Mouse (Mus musculus) hindbrain, embryonic 10.5 days (tissue): ENCODE measurements at regions not wholly inside any gene's neighbourhood (a gene's known extent, or its start where the extent isn't known, plus 50 kb on each side); places are given as distances from the start of the nearest gene placed in this dataset.
A peak's percentile ranks its signal among the peaks of the same experiment; 100 is the strongest.

Source experiments
- DNase-seq: peaks from one replicate; pipeline ENCODE4 v3.0.0-alpha.2; 2017; ENCODE audit warnings: low spot score
- H3K27ac ChIP-seq: fragments of 300-500 bp; sonication (generic); 2 replicates; pipeline ENCODE4 v1.5.1; 2016; ENCODE audit warnings: mild to moderate bottlenecking, moderate library complexity
- H3K27me3 ChIP-seq: fragments of 300-500 bp; sonication (generic); 2 replicates; pipeline ENCODE4 v1.6.1; 2016; ENCODE audit warnings: mild to moderate bottlenecking; ENCODE audit not compliant: poor library complexity, insufficient read depth, severe bottlenecking
- H3K36me3 ChIP-seq: fragments of 300-500 bp; sonication (generic); 2 replicates; pipeline ENCODE4 v1.6.1; 2016; ENCODE audit warnings: mild to moderate bottlenecking, moderate library complexity
- H3K4me1 ChIP-seq: fragments of 300-500 bp; sonication (generic); replicated peaks from 2 replicates; pipeline ENCODE4 v1.6.1; 2016; ENCODE audit warnings: mild to moderate bottlenecking
- H3K4me3 ChIP-seq: fragments of 300-500 bp; sonication (generic); 2 replicates; pipeline ENCODE4 v1.5.1; 2016; ENCODE audit warnings: mild to moderate bottlenecking, moderate library complexity
- H3K9me3 ChIP-seq: fragments of 300-500 bp; sonication (generic); 2 replicates; pipeline ENCODE4 v1.6.1; 2016; ENCODE audit warnings: mild to moderate bottlenecking, moderate library complexity
- WGBS: fragments of 180-500 bp; shearing (Covaris S2); methylation state at CpG from one replicate; pipeline ENCODE4 v1.1.7; 2016; 5-methylcytosine and 5-hydroxymethylcytosine counted together

DNA sequence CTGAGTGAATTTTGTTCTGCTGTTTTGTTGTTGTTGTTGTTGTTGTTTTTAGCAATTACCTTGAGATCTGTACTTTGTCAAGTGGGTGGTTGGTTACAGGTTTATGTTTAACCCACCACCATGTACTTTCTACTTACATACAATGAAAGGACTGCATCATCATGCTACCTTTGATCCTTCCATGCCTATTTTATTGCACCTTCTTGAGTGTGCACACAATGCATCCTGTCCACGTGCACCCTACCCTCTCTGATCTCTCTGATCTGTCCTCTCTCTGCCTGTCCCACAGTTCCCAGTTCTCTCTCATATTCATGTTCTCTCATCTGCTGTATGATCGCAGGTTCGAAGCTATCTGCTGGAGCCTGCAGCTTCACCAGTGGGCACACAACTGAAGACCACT is 59.9 kb upstream of the Gas1 start:
- no peak overlapping the region for H3K4me3 ChIP-seq
- no peaks in the 10 kb centered on the region for H3K36me3 ChIP-seq
- no peaks in the 10 kb centered on the region for H3K27me3 ChIP-seq
- WGBS = 87% methylated on average over 3 of the region's 3 CpGs
- no peak overlapping the region for H3K27ac ChIP-seq
- 0 out of 2 replicates have a peak, but pooled peaks cover 3% of the 10 kb centered on the region for H3K9me3 ChIP-seq
- DNase-seq = no peak
- no peaks in the 10 kb centered on the region for H3K4me1 ChIP-seq

GRCm38 (mm10) chr13:60242447-60243109 is 65.4 kb upstream of the Gas1 start:
- Histone ChIP-seq H3K36me3 (no peaks in the 10 kb centered on the region), H3K4me3 (no peak overlapping the region), H3K27me3 (no peaks in the 10 kb centered on the region), H3K4me1 (peaks cover 15% of the 10 kb centered on the region), H3K9me3 (0 out of 2 replicates have a peak, but pooled peaks cover 3% of the 10 kb centered on the region), H3K27ac (peak overlapping the region; percentile 78)
- DNase-seq = peak; percentile 26
- WGBS = 62% methylated on average over 8 of the region's 8 CpGs

DNA sequence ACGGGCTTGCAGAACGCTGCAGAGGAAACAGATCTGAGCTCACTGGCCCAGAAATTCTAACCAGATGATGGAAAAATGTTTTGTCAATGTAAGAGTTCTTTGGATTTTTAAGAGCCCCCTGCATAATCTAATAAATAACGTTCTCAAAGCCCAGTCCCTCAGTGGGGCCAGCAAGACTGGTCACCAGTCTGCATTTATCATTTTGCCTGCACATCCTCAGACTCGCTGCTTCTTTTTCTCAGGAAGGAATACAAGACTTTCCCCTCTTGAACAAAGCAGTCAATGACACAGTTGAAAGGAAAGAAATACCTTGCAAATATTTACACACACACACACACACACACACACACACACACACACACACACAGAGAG is 65.9 kb upstream of the Gas1 start:
- WGBS = 70% methylated on average over 4 of the region's 4 CpGs
- DNase-seq = no peak
- Histone ChIP-seq H3K4me3 (no peak overlapping the region), H3K36me3 (no peaks in the 10 kb centered on the region), H3K27ac (peak overlapping the region; percentile 78), H3K4me1 (peaks cover 15% of the 10 kb centered on the region), H3K9me3 (0 out of 2 replicates have a peak, but pooled peaks cover 3% of the 10 kb centered on the region), H3K27me3 (no peaks in the 10 kb centered on the region)

GRCm38 (mm10) chr13:60255162-60255561 is 78.0 kb upstream of the Gas1 start:
- Histone ChIP-seq H3K4me1 (peaks cover 9% of the 10 kb centered on the region), H3K4me3 (no peak overlapping the region), H3K9me3 (no peaks in the 10 kb centered on the region), H3K27me3 (no peaks in the 10 kb centered on the region), H3K27ac (0 out of 2 replicates have a peak overlapping the region, but pooled peaks have one; percentile 54), H3K36me3 (no peaks in the 10 kb centered on the region)
- WGBS = 58% methylated on average over 7 of the region's 7 CpGs
- no peak for DNase-seq

DNA sequence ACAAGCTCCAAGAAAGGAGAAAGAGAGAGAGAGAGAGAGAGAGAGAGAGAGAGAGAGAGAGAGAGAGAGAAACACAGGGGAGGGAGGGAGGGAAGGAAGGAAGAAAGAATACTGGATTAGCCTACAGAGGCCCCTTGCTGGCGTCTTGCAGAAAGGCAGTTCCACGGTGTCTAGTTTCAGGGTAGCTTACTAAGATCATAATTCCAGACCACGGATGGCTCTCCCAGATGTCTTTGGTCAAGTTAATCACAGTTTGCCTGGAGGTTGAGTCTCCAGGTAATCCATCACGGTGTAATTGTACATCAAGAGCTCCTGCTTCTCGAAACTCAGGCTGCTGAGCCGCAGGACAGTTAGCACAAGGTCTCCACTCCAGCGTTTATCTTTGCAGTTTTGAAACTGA is 78.5 kb upstream of the Gas1 start:
- H3K9me3 ChIP-seq = no peaks in the 10 kb centered on the region
- no peaks in the 10 kb centered on the region for H3K36me3 ChIP-seq
- no peak overlapping the region for H3K4me3 ChIP-seq
- peaks cover 9% of the 10 kb centered on the region for H3K4me1 ChIP-seq
- 0 out of 2 replicates have a peak overlapping the region, but pooled peaks have one; percentile 54 for H3K27ac ChIP-seq
- no peak for DNase-seq
- 63% methylated on average over 7 of the region's 7 CpGs for WGBS
- H3K27me3 ChIP-seq = no peaks in the 10 kb centered on the region

- no peak overlapping the region for H3K27ac ChIP-seq
- 64% methylated on average over 8 of the region's 8 CpGs for WGBS
Measured at GRCm38 (mm10) chr13:60256997-60257396, 79.8 kb upstream of the Gas1 start.

DNA sequence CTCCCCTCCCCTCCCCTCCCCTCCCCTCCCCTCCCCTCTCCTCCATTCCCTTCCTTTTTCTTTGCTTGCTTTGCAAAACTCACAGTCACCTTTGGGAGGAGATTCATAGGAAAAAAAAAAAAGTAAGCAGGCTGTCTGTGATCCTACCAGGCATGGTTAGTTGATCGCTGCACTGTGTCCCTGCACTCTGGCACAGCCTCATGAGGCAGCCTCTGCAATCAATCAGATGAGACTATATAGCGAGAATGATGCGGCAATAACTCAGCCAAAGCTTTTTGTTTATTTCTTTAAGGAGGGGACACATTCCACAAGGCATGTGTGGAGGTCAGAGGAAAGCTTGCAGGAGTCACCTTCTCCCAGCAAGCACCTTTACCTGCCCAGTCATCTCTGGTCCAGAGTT is 80.7 kb upstream of the Gas1 start:
- H3K36me3 ChIP-seq = no peaks in the 10 kb centered on the region
- H3K9me3 ChIP-seq = no peaks in the 10 kb centered on the region
- no peak overlapping the region for H3K4me3 ChIP-seq
- 72% methylated on average over 3 of the region's 3 CpGs for WGBS
- no peak for DNase-seq
- peaks cover 9% of the 10 kb centered on the region for H3K4me1 ChIP-seq
- H3K27ac ChIP-seq = no peak overlapping the region
- no peaks in the 10 kb centered on the region for H3K27me3 ChIP-seq

More at GRCm38 (mm10) chr13:60256997-60257396, 79.8 kb upstream of the Gas1 start:
- no peak for DNase-seq
- no peak overlapping the region for H3K4me3 ChIP-seq
- H3K4me1 ChIP-seq = peaks cover 9% of the 10 kb centered on the region
- H3K36me3 ChIP-seq = no peaks in the 10 kb centered on the region
- no peaks in the 10 kb centered on the region for H3K27me3 ChIP-seq
- H3K9me3 ChIP-seq = no peaks in the 10 kb centered on the region

- Histone ChIP-seq H3K36me3 (no peaks in the 10 kb centered on the region), H3K9me3 (peaks cover 5% of the 10 kb centered on the region; the same call in 1 of the 2 replicates), H3K4me1 (peaks cover 10% of the 10 kb centered on the region; the same call in 1 of the 2 replicates), H3K4me3 (no peak overlapping the region), H3K27ac (no peak overlapping the region), H3K27me3 (no peaks in the 10 kb centered on the region)
- 90% methylated on average over 11 of the region's 11 CpGs for WGBS
- no peak for DNase-seq
Measured at GRCm38 (mm10) chr13:60262449-60263028, 85.4 kb upstream of the Gas1 start.

DNA sequence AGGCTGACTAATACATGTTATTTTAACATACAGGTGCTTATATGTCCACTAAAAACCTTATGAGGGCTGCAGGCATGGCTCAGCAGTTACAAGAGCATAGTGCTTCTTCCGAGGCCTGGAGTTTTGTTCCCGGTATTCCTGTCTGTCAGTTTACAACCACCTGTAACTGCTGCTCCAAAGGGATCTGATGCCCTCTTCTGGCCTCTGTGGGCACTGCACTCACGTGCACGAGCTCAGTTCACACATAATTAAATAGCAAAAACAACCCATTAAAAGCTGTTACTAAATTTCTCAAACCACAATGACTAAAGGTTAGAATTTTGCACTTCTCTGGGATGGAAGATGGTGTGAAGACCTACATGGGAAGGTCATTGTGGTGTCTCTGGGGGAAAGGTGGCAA is 87.3 kb upstream of the Gas1 start:
- H3K27me3 ChIP-seq = no peaks in the 10 kb centered on the region
- H3K4me1 ChIP-seq = peaks cover 15% of the 10 kb centered on the region; the same call in 1 of the 2 replicates
- no peak for DNase-seq
- 90% methylated on average over 4 of the region's 4 CpGs for WGBS
- H3K4me3 ChIP-seq = no peak overlapping the region
- peaks cover 5% of the 10 kb centered on the region; the same call in 1 of the 2 replicates for H3K9me3 ChIP-seq
- no peak overlapping the region for H3K27ac ChIP-seq
- H3K36me3 ChIP-seq = no peaks in the 10 kb centered on the region

DNA sequence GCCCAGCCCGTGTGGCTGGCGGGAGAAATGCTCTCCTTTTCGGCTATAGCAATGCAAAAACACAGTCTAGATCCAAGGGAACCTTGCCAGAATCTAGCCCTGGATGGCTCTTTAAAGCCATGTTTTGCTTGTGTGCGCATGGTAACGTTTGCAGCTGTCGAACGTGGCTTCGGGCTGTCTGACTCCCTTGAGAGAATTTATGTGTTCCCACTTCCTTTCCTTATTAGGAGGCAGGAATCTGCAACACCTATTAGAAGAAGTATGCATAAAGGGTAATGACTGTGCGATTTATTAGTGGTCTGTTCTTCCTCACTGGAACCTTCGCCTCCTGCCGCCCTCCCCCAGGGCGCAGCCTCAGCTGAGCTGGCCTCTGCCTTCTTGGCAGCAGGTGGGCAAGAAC is 90.4 kb upstream of the Gas1 start:
- H3K27ac ChIP-seq = no peak overlapping the region
- H3K27me3 ChIP-seq = no peaks in the 10 kb centered on the region
- peaks cover 5% of the 10 kb centered on the region; the same call in 1 of the 2 replicates for H3K9me3 ChIP-seq
- no peaks in the 10 kb centered on the region for H3K36me3 ChIP-seq
- 63% methylated on average over 12 of the region's 12 CpGs for WGBS
- DNase-seq = no peak
- no peak overlapping the region for H3K4me3 ChIP-seq
- H3K4me1 ChIP-seq = peaks cover 15% of the 10 kb centered on the region; the same call in 1 of the 2 replicates

- H3K9me3 ChIP-seq = peaks cover 5% of the 10 kb centered on the region; the same call in 1 of the 2 replicates
- DNase-seq = no peak
- WGBS = 79% methylated on average over 11 of the region's 11 CpGs
- H3K4me1 ChIP-seq = peaks cover 15% of the 10 kb centered on the region; the same call in 1 of the 2 replicates
- no peak overlapping the region for H3K27ac ChIP-seq
- H3K4me3 ChIP-seq = no peak overlapping the region
- no peaks in the 10 kb centered on the region for H3K36me3 ChIP-seq
- no peaks in the 10 kb centered on the region for H3K27me3 ChIP-seq
Measured at GRCm38 (mm10) chr13:60268256-60268655, 91.1 kb upstream of the Gas1 start.

DNA sequence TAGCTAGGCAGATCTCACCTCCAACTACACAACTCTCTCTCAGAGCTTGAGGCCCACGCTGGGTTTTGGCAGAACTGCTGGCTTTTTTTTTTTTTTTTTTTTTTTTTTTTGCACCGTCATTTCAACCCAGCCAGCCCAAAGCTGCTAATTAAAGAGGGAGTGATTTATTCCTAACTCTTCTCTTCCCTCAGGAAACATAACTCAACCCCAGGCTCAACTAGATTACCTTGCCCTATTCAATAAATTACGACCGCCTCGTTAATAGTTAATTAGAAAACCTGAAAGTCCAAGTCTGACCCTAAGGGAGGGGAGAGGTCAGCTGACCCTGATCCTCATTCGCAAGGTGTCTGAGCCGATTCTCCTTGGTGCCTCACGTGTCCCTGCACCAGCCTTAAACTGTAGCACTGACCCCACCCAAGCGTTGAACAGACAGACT is 92.3 kb upstream of the Gas1 start:
- Histone ChIP-seq H3K4me3 (no peak overlapping the region), H3K27me3 (no peaks in the 10 kb centered on the region), H3K27ac (no peak overlapping the region), H3K4me1 (peaks cover 15% of the 10 kb centered on the region; the same call in 1 of the 2 replicates), H3K9me3 (peaks cover 9% of the 10 kb centered on the region; the same call in 1 of the 2 replicates), H3K36me3 (no peaks in the 10 kb centered on the region)
- no peak for DNase-seq
- 79% methylated on average over 9 of the region's 9 CpGs for WGBS

- H3K27me3 ChIP-seq = no peaks in the 10 kb centered on the region
- H3K27ac ChIP-seq = no peak overlapping the region
- H3K4me3 ChIP-seq = no peak overlapping the region
- H3K9me3 ChIP-seq = peaks cover 13% of the 10 kb centered on the region; the same call in 1 of the 2 replicates
- no peaks in the 10 kb centered on the region for H3K36me3 ChIP-seq
- no peak for DNase-seq
- 91% methylated on average over 5 of the region's 5 CpGs for WGBS
- H3K4me1 ChIP-seq = peaks cover 15% of the 10 kb centered on the region; the same call in 1 of the 2 replicates
Measured at GRCm38 (mm10) chr13:60270526-60270925, 93.4 kb upstream of the Gas1 start.
